Mouse (Mus musculus): ENCODE data around the gene Eml3.

- TF ChIP-seq POLR2A (IDR thresholded peaks at IDR 0.05; ENCODE audit: insufficient read length, low read depth) (no peak), MAX (IDR thresholded peaks at IDR 0.05; ENCODE audit: low read depth) (no peak), USF1 (IDR thresholded peaks at IDR 0.05; ENCODE audit: low read depth) (no peak), TCF3 (IDR thresholded peaks at IDR 0.05; ENCODE audit: insufficient read length, low read depth) (no peak), REST (IDR thresholded peaks at IDR 0.05; ENCODE audit: insufficient read depth, insufficient read length) (no peak), POLR2AphosphoS2 (IDR thresholded peaks at IDR 0.05; ENCODE audit: insufficient read length, low read depth) (no peak), MYOG (IDR thresholded peaks at IDR 0.05; ENCODE audit: control insufficient read depth in 1 of 3, insufficient read depth in 1 of 3, insufficient read length in 2 of 3, low read depth in 2 of 3) (no peak), E2F4 (IDR thresholded peaks at IDR 0.05; ENCODE audit: insufficient read depth) (no peak), TCF12 (IDR thresholded peaks at IDR 0.05; ENCODE audit: insufficient read depth, poor library complexity, severe bottlenecking) (no peak), SRF (IDR thresholded peaks at IDR 0.05; ENCODE audit: control insufficient read depth, insufficient read length, low read depth) (no peak), MYOD1 (IDR thresholded peaks at IDR 0.05; ENCODE audit: control insufficient read depth in 1 of 3, insufficient read length in 2 of 3, low read depth in 2 of 3) (no peak), CEBPB (IDR thresholded peaks at IDR 0.05; ENCODE audit: insufficient read depth, poor library complexity, severe bottlenecking) (no peak)
Observed at GRCm38 (mm10) chr19:8952241-8952640, 22.9 kb downstream of the Eml3 start.
